Mouse (Mus musculus) mesoderm, embryonic 11.5 days (tissue): ENCODE data around the gene Anapc11.

Experiments used
- DNase-seq: peaks from one replicate; pipeline ENCODE4 v3.0.0-alpha.2; 2012; ENCODE audit warnings: low read depth, low spot score

Anapc11 gene

GRCm38 (mm10) chr11:120605667-120606066 is 7.4 kb downstream of the Anapc11 start:
- no peak for DNase-seq

- no peak for DNase-seq
Measured at GRCm38 (mm10) chr11:120606764-120607163, 8.5 kb downstream of the Anapc11 start.

- no peak for DNase-seq
Measured at GRCm38 (mm10) chr11:120608241-120609034, 10.2 kb downstream of the Anapc11 start, which contains the start of gene Npb. Gene Npb, plus strand, starts transcription at chr11:120608477.

- DNase-seq, result no peak
Measured at GRCm38 (mm10) chr11:120609250-120609649, 11.0 kb downstream of the Anapc11 start.

- DNase-seq, result no peak
Measured at GRCm38 (mm10) chr11:120610477-120611046, 12.3 kb downstream of the Anapc11 start.

GRCm38 (mm10) chr11:120612763-120613162 is 14.5 kb downstream of the Anapc11 start:
- peak; percentile 72 for DNase-seq

GRCm38 (mm10) chr11:120613481-120613972 is 15.3 kb downstream of the Anapc11 start:
- no peak for DNase-seq

GRCm38 (mm10) chr11:120613976-120614375 is 15.8 kb downstream of the Anapc11 start:
- DNase-seq, result no peak

GRCm38 (mm10) chr11:120615167-120615566 is 16.9 kb downstream of the Anapc11 start:
- no peak for DNase-seq

GRCm38 (mm10) chr11:120615606-120616203 is 17.5 kb downstream of the Anapc11 start:
- no peak for DNase-seq

GRCm38 (mm10) chr11:120616617-120617294 is 18.5 kb downstream of the Anapc11 start:
- DNase-seq, result no peak

GRCm38 (mm10) chr11:120617519-120618112 is 19.4 kb downstream of the Anapc11 start, which contains the start of gene Pcyt2:
Gene Pcyt2, minus strand, starts transcription at chr11:120617936.
- DNase-seq, result peak; percentile 94

GRCm38 (mm10) chr11:120618619-120619535 is 20.7 kb downstream of the Anapc11 start:
- DNase-seq, result no peak

- no peak for DNase-seq
Measured at GRCm38 (mm10) chr11:120620195-120620594, 22.0 kb downstream of the Anapc11 start.

GRCm38 (mm10) chr11:120622805-120623204 is 24.6 kb downstream of the Anapc11 start:
- DNase-seq, result no peak

GRCm38 (mm10) chr11:120623961-120624679 is 25.9 kb downstream of the Anapc11 start:
- DNase-seq, result peak; percentile 57

GRCm38 (mm10) chr11:120624680-120625111 is 26.5 kb downstream of the Anapc11 start:
- peak; percentile 86 for DNase-seq

GRCm38 (mm10) chr11:120625152-120625775 is 27.0 kb downstream of the Anapc11 start, which contains the start of gene Sirt7:
Gene Sirt7, minus strand, starts transcription at chr11:120625240.
- no peak for DNase-seq
